Mouse (Mus musculus) cerebellum, adult 2 months (tissue): ENCODE measurements at regions not wholly inside any gene's neighbourhood (a gene's known extent, or its start where the extent isn't known, plus 50 kb on each side); places are given as distances from the start of the nearest gene placed in this dataset.

Source experiments
- DNase-seq, 2 experiments: peaks; one replicate each; pipeline ENCODE4 v3.0.0; 2021
- H3K27ac ChIP-seq: fragments of 200-500 bp; 2 replicates; pipeline ENCODE4 v1.5.1; 2012; ENCODE audit warnings: low read length, control low read depth, inconsistent platforms; ENCODE audit not compliant: insufficient read depth
- H3K27me3 ChIP-seq: fragments of 200-500 bp; 2 replicates; pipeline ENCODE4 v1.6.1; 2012; ENCODE audit warnings: inconsistent platforms, mild to moderate bottlenecking, low read length, moderate library complexity; ENCODE audit not compliant: control insufficient read depth, insufficient read depth
- H3K4me1 ChIP-seq: fragments of 200-500 bp; 2 replicates; pipeline ENCODE4 v1.6.1; 2011; ENCODE audit warnings: low read length; ENCODE audit not compliant: control insufficient read depth, insufficient read depth
- H3K4me3 ChIP-seq: fragments of 200-500 bp; replicated peaks from 2 replicates; pipeline ENCODE3; 2011; ENCODE audit warnings: mild to moderate bottlenecking, low read depth, low read length, control low read depth; ENCODE audit not compliant: insufficient read depth
- CTCF ChIP-seq: fragments of 200-500 bp; IDR thresholded peaks from 2 replicates; pipeline ENCODE4 v1.5.1; 2011; ENCODE audit warnings: low read depth, mild to moderate bottlenecking, control low read depth, low read length, moderate library complexity, borderline replicate concordance; ENCODE audit not compliant: insufficient read depth
- POLR2A ChIP-seq: fragments of 200-500 bp; IDR thresholded peaks from 2 replicates; pipeline ENCODE4 v1.6.1; 2011; ENCODE audit warnings: low read length, control low read depth, borderline replicate concordance; ENCODE audit not compliant: insufficient read depth
- WGBS: fragments of 180-500 bp; shearing (Covaris S2); methylation state at CpG from one replicate; pipeline ENCODE4 v1.1.7; 2018; 5-methylcytosine and 5-hydroxymethylcytosine counted together

DNA sequence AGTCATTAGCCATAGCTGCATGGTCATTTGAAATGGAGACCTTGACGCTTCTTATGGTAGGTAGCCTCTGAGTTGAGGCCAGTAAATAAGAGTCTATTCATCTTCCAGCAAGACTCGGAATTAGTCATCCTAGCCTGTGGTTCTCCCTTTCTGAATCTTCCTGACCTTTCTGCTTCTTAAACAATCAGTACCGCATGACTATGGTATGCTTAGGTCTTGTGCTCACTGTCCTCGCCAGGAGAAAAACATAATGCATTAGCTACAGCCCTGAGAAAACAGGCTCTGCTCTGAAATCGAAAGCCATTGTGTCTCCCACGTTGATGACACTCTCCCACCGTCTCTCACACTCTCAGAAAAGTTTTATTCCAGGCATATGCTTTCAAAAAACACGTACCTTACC, 72.4 kb upstream of the Col1a2 start:
- TF ChIP-seq CTCF (no peak), POLR2A (no peak)
- Histone ChIP-seq H3K4me1 (no peaks in the 10 kb centered on the region), H3K4me3 (no peak overlapping the region), H3K27ac (no peak overlapping the region), H3K27me3 (no peaks in the 10 kb centered on the region)
- WGBS = 84% methylated on average over 8 of the region's 8 CpGs
- DNase-seq = no peak

- no peak overlapping the region for H3K4me3 ChIP-seq
- H3K4me1 ChIP-seq = no peaks in the 10 kb centered on the region
- no peaks in the 10 kb centered on the region for H3K27me3 ChIP-seq
- TF ChIP-seq CTCF = no peak
- TF ChIP-seq POLR2A = no peak
- no peak overlapping the region for H3K27ac ChIP-seq
- 56% methylated on average over 4 of the region's 4 CpGs for WGBS
- no peak for DNase-seq
Observed at GRCm38 (mm10) chr6:4436439-4436838, 68.2 kb upstream of the Col1a2 start.

DNA sequence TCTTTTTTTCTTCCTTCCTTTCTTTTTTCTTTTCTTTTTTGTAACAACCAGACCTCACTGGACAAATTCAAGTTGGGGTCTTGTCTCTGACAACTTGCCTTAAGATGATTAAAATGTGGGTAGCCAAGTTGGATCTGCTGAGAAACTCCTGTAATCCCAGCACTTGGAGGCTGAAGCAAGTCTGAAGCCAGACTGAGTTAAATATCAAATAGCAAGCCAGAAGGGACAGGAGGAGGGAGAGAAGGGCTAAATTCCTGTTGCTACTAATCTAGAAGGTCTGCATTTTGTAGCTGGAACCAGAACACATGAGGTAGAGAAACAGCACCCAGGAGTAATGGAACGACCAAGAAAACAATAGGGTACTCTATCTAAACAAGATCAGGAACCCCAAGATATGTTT, 67.7 kb upstream of the Col1a2 start:
- 69% methylated on average over 1 of the region's 1 CpGs for WGBS
- H3K4me3 ChIP-seq = no peak overlapping the region
- H3K27me3 ChIP-seq = no peaks in the 10 kb centered on the region
- no peak for DNase-seq
- no peaks in the 10 kb centered on the region for H3K4me1 ChIP-seq
- no peak for TF ChIP-seq CTCF
- TF ChIP-seq POLR2A = no peak
- H3K27ac ChIP-seq = no peak overlapping the region

- Histone ChIP-seq H3K27ac (no peak overlapping the region), H3K4me3 (no peak overlapping the region), H3K27me3 (no peaks in the 10 kb centered on the region), H3K4me1 (no peaks in the 10 kb centered on the region)
- TF ChIP-seq CTCF (no peak), POLR2A (no peak)
- no peak for DNase-seq
- 77% methylated on average over 4 of the region's 4 CpGs for WGBS
Observed at GRCm38 (mm10) chr6:4441618-4442167, 62.9 kb upstream of the Col1a2 start.

DNA sequence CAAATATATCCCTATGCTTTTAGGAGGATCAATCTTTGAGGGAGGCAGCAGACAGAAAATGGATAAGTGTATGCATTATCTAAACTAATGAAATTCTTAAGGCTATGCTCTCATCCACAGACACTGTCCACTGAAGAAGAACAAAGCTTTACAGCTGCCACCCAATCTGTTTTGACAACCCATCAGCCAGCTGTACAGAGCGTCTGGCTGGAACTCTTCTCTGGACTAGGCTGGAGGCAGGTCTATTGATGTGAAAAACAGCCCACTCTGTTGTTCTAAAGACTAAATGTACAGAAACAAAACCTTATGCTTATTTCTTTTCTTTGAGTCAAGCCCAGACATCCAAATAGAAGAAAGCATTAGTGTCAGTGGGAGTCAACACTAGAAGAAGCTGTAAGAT, 58.7 kb upstream of the Col1a2 start:
- WGBS = 27% methylated on average over 1 of the region's 1 CpGs
- TF ChIP-seq CTCF (no peak), POLR2A (no peak)
- Histone ChIP-seq H3K4me3 (no peak overlapping the region), H3K4me1 (no peaks in the 10 kb centered on the region), H3K27me3 (no peaks in the 10 kb centered on the region), H3K27ac (no peak overlapping the region)
- no peak for DNase-seq

DNA sequence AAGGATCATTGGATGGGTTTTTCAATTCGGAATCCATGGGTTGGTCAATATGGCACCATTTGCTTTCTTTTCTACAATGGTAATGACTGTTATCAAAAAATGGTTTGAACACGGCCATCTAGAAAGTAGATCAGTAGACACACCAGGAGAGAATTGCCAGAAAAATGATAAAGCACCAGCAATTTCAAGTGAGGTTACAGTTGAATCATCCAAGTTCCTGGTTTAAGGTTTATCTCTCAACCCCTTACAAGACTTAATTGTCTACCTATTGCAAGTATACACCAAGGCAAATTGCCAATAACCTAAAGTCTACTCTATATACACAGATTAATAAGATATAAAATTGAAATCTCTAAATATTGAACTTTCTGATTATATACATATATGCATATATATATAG, 53.4 kb upstream of the Col1a2 start:
- no peak for DNase-seq
- H3K4me1 ChIP-seq = no peaks in the 10 kb centered on the region
- 94% methylated on average over 2 of the region's 2 CpGs for WGBS
- TF ChIP-seq CTCF (no peak), POLR2A (no peak)
- H3K27ac ChIP-seq = no peak overlapping the region
- no peaks in the 10 kb centered on the region for H3K27me3 ChIP-seq
- no peak overlapping the region for H3K4me3 ChIP-seq
